Mouse (Mus musculus): Measurements from ENCODE around the gene Fam222b. TPM values are rescaled to one million over a fixed set of nuclear protein-coding genes. Genes with fewer than 3 reads are reported as not detected.

Gene Fam222b
- polyA plus RNA-seq, 1 experiment from 2014 or later: 28.7 TPM

GRCm38 (mm10) chr11:78140665-78141064 lies 46.2 kb downstream of the Fam222b start:
- H3K27ac ChIP-seq: no peak overlapping the region
- WGBS: 88% methylated on average over 5 of the region's 5 CpGs
- peaks cover 27% of the 10 kb centered on the region for H3K36me3 ChIP-seq (replicated peaks; ENCODE audit: control insufficient read depth, insufficient read depth)
- H3K4me1 ChIP-seq (replicated peaks; ENCODE audit: control insufficient read depth, insufficient read depth, low read length): no peaks in the 10 kb centered on the region; the same call in 1 of the 2 replicates
- no peaks in the 10 kb centered on the region for H3K27me3 ChIP-seq (ENCODE audit: control insufficient read depth, insufficient read depth, low read length)
- no peak overlapping the region for H3K9ac ChIP-seq
- no peak for DNase-seq (ENCODE audit: low spot score)
- H3K4me3 ChIP-seq (replicated peaks; ENCODE audit: low read length): no peak overlapping the region
- ATAC-seq (ENCODE audit: low FRiP score): no peak
- no peak overlapping the region for H3K4me2 ChIP-seq (replicated peaks)
- no peaks in the 10 kb centered on the region for H3K9me3 ChIP-seq (ENCODE audit: control insufficient read depth, low read length)

GRCm38 (mm10) chr11:78143520-78143919 lies 49.1 kb downstream of the Fam222b start:
- Histone ChIP-seq H3K27me3 (ENCODE audit: control insufficient read depth, insufficient read depth, low read length) (no peaks in the 10 kb centered on the region), H3K9me3 (ENCODE audit: control insufficient read depth, low read length) (no peaks in the 10 kb centered on the region), H3K27ac (no peak overlapping the region), H3K4me3 (replicated peaks; ENCODE audit: low read length) (no peak overlapping the region), H3K4me2 (replicated peaks) (no peak overlapping the region), H3K36me3 (replicated peaks; ENCODE audit: control insufficient read depth, insufficient read depth) (peaks cover 56% of the 10 kb centered on the region), H3K4me1 (replicated peaks; ENCODE audit: control insufficient read depth, insufficient read depth, low read length) (no peaks in the 10 kb centered on the region; the same call in 1 of the 2 replicates), H3K9ac (no peak overlapping the region)
- ATAC-seq (ENCODE audit: low FRiP score) (no peak), DNase-seq (ENCODE audit: low spot score) (no peak)
- 76% methylated on average over 2 of the region's 2 CpGs for WGBS

- Histone ChIP-seq H3K4me2 (replicated peaks) (no peak overlapping the region), H3K9ac (no peak overlapping the region), H3K4me1 (replicated peaks; ENCODE audit: control insufficient read depth, insufficient read depth, low read length) (no peaks in the 10 kb centered on the region), H3K36me3 (replicated peaks; ENCODE audit: control insufficient read depth, insufficient read depth) (peaks cover 81% of the 10 kb centered on the region), H3K27me3 (ENCODE audit: control insufficient read depth, insufficient read depth, low read length) (no peaks in the 10 kb centered on the region), H3K4me3 (replicated peaks; ENCODE audit: low read length) (no peak overlapping the region), H3K9me3 (ENCODE audit: control insufficient read depth, low read length) (no peaks in the 10 kb centered on the region), H3K27ac (no peak overlapping the region)
- 90% methylated on average over 5 of the region's 5 CpGs for WGBS
- no peak for DNase-seq (ENCODE audit: low spot score)
- no peak for ATAC-seq (ENCODE audit: low FRiP score)
Measured at GRCm38 (mm10) chr11:78146168-78146567, 51.7 kb downstream of the Fam222b start.

GRCm38 (mm10) chr11:78146707-78147543 lies 52.5 kb downstream of the Fam222b start:
- H3K9me3 ChIP-seq (ENCODE audit: control insufficient read depth, low read length): no peaks in the 10 kb centered on the region
- H3K9ac ChIP-seq: no peak overlapping the region
- H3K36me3 ChIP-seq (replicated peaks; ENCODE audit: control insufficient read depth, insufficient read depth): peaks cover 88% of the 10 kb centered on the region
- H3K4me3 ChIP-seq (replicated peaks; ENCODE audit: low read length): no peak overlapping the region
- H3K4me2 ChIP-seq (replicated peaks): no peak overlapping the region
- no peaks in the 10 kb centered on the region for H3K27me3 ChIP-seq (ENCODE audit: control insufficient read depth, insufficient read depth, low read length)
- WGBS: 94% methylated on average over 6 of the region's 6 CpGs
- no peaks in the 10 kb centered on the region for H3K4me1 ChIP-seq (replicated peaks; ENCODE audit: control insufficient read depth, insufficient read depth, low read length)
- DNase-seq (ENCODE audit: low spot score) (no peak), ATAC-seq (ENCODE audit: low FRiP score) (no peak)
- H3K27ac ChIP-seq: no peak overlapping the region

GRCm38 (mm10) chr11:78151161-78151560 lies 56.7 kb downstream of the Fam222b start:
- ATAC-seq (ENCODE audit: low FRiP score) (no peak), DNase-seq (ENCODE audit: low spot score) (no peak)
- Histone ChIP-seq H3K9ac (no peak overlapping the region), H3K27ac (no peak overlapping the region), H3K9me3 (ENCODE audit: control insufficient read depth, low read length) (no peaks in the 10 kb centered on the region), H3K36me3 (replicated peaks; ENCODE audit: control insufficient read depth, insufficient read depth) (peaks cover 95% of the 10 kb centered on the region), H3K27me3 (ENCODE audit: control insufficient read depth, insufficient read depth, low read length) (no peaks in the 10 kb centered on the region), H3K4me3 (replicated peaks; ENCODE audit: low read length) (no peak overlapping the region), H3K4me2 (replicated peaks) (no peak overlapping the region), H3K4me1 (replicated peaks; ENCODE audit: control insufficient read depth, insufficient read depth, low read length) (peaks cover 12% of the 10 kb centered on the region)
- 23% methylated on average over 1 of the region's 1 CpGs for WGBS

GRCm38 (mm10) chr11:78152299-78153231 lies 58.1 kb downstream of the Fam222b start:
- peak; percentile 78 for DNase-seq (ENCODE audit: low spot score)

GRCm38 (mm10) chr11:78153778-78154177 lies 59.3 kb downstream of the Fam222b start:
- no peak for ATAC-seq (ENCODE audit: low FRiP score)
- peaks cover 12% of the 10 kb centered on the region for H3K4me1 ChIP-seq (replicated peaks; ENCODE audit: control insufficient read depth, insufficient read depth, low read length)

More at GRCm38 (mm10) chr11:78152299-78153231, 58.1 kb downstream of the Fam222b start:
- Histone ChIP-seq H3K4me3 (replicated peaks; ENCODE audit: low read length) (no peak overlapping the region), H3K9ac (no peak overlapping the region), H3K4me2 (replicated peaks) (no peak overlapping the region), H3K27ac (peak overlapping the region; percentile 64), H3K9me3 (ENCODE audit: control insufficient read depth, low read length) (no peaks in the 10 kb centered on the region), H3K27me3 (ENCODE audit: control insufficient read depth, insufficient read depth, low read length) (no peaks in the 10 kb centered on the region), H3K36me3 (replicated peaks; ENCODE audit: control insufficient read depth, insufficient read depth) (peaks cover 95% of the 10 kb centered on the region), H3K4me1 (replicated peaks; ENCODE audit: control insufficient read depth, insufficient read depth, low read length) (peaks cover 12% of the 10 kb centered on the region)
- WGBS: 41% methylated on average over 9 of the region's 9 CpGs
- peak; percentile 86 for ATAC-seq (ENCODE audit: low FRiP score)

GRCm38 (mm10) chr11:78155674-78156073 lies 61.2 kb downstream of the Fam222b start:
- H3K36me3 ChIP-seq (replicated peaks; ENCODE audit: control insufficient read depth, insufficient read depth): peaks cover 96% of the 10 kb centered on the region

More at GRCm38 (mm10) chr11:78153778-78154177, 59.3 kb downstream of the Fam222b start:
- H3K36me3 ChIP-seq (replicated peaks; ENCODE audit: control insufficient read depth, insufficient read depth): peaks cover 96% of the 10 kb centered on the region
- no peak overlapping the region for H3K4me2 ChIP-seq (replicated peaks)
- H3K9me3 ChIP-seq (ENCODE audit: control insufficient read depth, low read length): no peaks in the 10 kb centered on the region
- DNase-seq (ENCODE audit: low spot score): no peak
- WGBS: 71% methylated on average over 13 of the region's 13 CpGs
- no peak overlapping the region for H3K4me3 ChIP-seq (replicated peaks; ENCODE audit: low read length)
- no peak overlapping the region for H3K9ac ChIP-seq
- no peaks in the 10 kb centered on the region for H3K27me3 ChIP-seq (ENCODE audit: control insufficient read depth, insufficient read depth, low read length)
- H3K27ac ChIP-seq: peak overlapping the region; percentile 64

GRCm38 (mm10) chr11:78156156-78156699 lies 61.8 kb downstream of the Fam222b start:
- no peak overlapping the region for H3K9ac ChIP-seq

More at GRCm38 (mm10) chr11:78155674-78156073, 61.2 kb downstream of the Fam222b start:
- 64% methylated on average over 5 of the region's 5 CpGs for WGBS
- Histone ChIP-seq H3K9me3 (ENCODE audit: control insufficient read depth, low read length) (no peaks in the 10 kb centered on the region), H3K9ac (no peak overlapping the region), H3K27ac (no peak overlapping the region), H3K4me3 (replicated peaks; ENCODE audit: low read length) (no peak overlapping the region), H3K27me3 (ENCODE audit: control insufficient read depth, insufficient read depth, low read length) (no peaks in the 10 kb centered on the region), H3K4me1 (replicated peaks; ENCODE audit: control insufficient read depth, insufficient read depth, low read length) (peaks cover 12% of the 10 kb centered on the region), H3K4me2 (replicated peaks) (no peak overlapping the region)
- DNase-seq (ENCODE audit: low spot score): no peak
- ATAC-seq (ENCODE audit: low FRiP score): no peak

More at GRCm38 (mm10) chr11:78156156-78156699, 61.8 kb downstream of the Fam222b start:
- peaks cover 96% of the 10 kb centered on the region for H3K36me3 ChIP-seq (replicated peaks; ENCODE audit: control insufficient read depth, insufficient read depth)
- WGBS: 77% methylated on average over 6 of the region's 6 CpGs
- H3K4me3 ChIP-seq (replicated peaks; ENCODE audit: low read length): no peak overlapping the region
- H3K9me3 ChIP-seq (ENCODE audit: control insufficient read depth, low read length): no peaks in the 10 kb centered on the region
- ATAC-seq (ENCODE audit: low FRiP score): no peak
- no peak for DNase-seq (ENCODE audit: low spot score)
- H3K27me3 ChIP-seq (ENCODE audit: control insufficient read depth, insufficient read depth, low read length): no peaks in the 10 kb centered on the region
- H3K4me2 ChIP-seq (replicated peaks): no peak overlapping the region
- H3K4me1 ChIP-seq (replicated peaks; ENCODE audit: control insufficient read depth, insufficient read depth, low read length): peaks cover 12% of the 10 kb centered on the region
- no peak overlapping the region for H3K27ac ChIP-seq
